Mouse (Mus musculus) common myeloid progenitor, adult 5-6 weeks (primary cell): ENCODE data around the gene Rpl9-ps1. TPM values are rescaled to one million over a fixed set of nuclear protein-coding genes. Genes with fewer than 3 reads are reported as not detected.

Experiments used
- ATAC-seq: replicated peaks from 2 replicates; pipeline ENCODE4 v1.8.0; 2016; ENCODE audit warnings: low read depth, mild to moderate bottlenecking, moderate TSS enrichment, inconsistent platforms; ENCODE audit not compliant: poor library complexity, severe bottlenecking
- total RNA-seq: library from RNA; stranded (forward); fragments of 200-1000, 187-1606 nt; gene quantifications from 2 replicates; pipeline ENCODE4 v1.2.3, GENCODE M21; 2017

Rpl9-ps1 gene
- total RNA-seq, 1 experiment from 2014 or later, result 1.2 TPM

- no peak for ATAC-seq
Measured at GRCm38 (mm10) chr11:83628808-83629207, 16.6 kb downstream of the Rpl9-ps1 start.

- no peak for ATAC-seq
Measured at GRCm38 (mm10) chr11:83623586-83623985, 21.8 kb downstream of the Rpl9-ps1 start.

- ATAC-seq, result peak; percentile 62
Measured at GRCm38 (mm10) chr11:83619037-83619436, 26.4 kb downstream of the Rpl9-ps1 start.

- peak; percentile 71 for ATAC-seq
Measured at GRCm38 (mm10) chr11:83618238-83618637, 27.2 kb downstream of the Rpl9-ps1 start.

- 0 out of 2 replicates have a peak, but pooled peaks have one; percentile 50 for ATAC-seq
Measured at GRCm38 (mm10) chr11:83616586-83616985, 28.8 kb downstream of the Rpl9-ps1 start.

GRCm38 (mm10) chr11:83610900-83611299 lies 34.5 kb downstream of the Rpl9-ps1 start:
- 0 out of 2 replicates have a peak, but pooled peaks have one; percentile 25 for ATAC-seq

- no peak for ATAC-seq
Measured at GRCm38 (mm10) chr11:83606396-83606795, 39.0 kb downstream of the Rpl9-ps1 start.

- ATAC-seq, result peak; percentile 56
Measured at GRCm38 (mm10) chr11:83605535-83605934, 39.9 kb downstream of the Rpl9-ps1 start.

GRCm38 (mm10) chr11:83604698-83605097 lies 40.7 kb downstream of the Rpl9-ps1 start:
- 0 out of 2 replicates have a peak, but pooled peaks have one; percentile 2 for ATAC-seq

GRCm38 (mm10) chr11:83603399-83603798 lies 42.0 kb downstream of the Rpl9-ps1 start:
- no peak for ATAC-seq

GRCm38 (mm10) chr11:83600576-83600975 lies 44.8 kb downstream of the Rpl9-ps1 start:
- ATAC-seq, result no peak

GRCm38 (mm10) chr11:83598991-83599390 lies 46.4 kb downstream of the Rpl9-ps1 start:
- ATAC-seq, result no peak

GRCm38 (mm10) chr11:83598207-83598837 lies 47.1 kb downstream of the Rpl9-ps1 start:
- ATAC-seq, result no peak

GRCm38 (mm10) chr11:83597796-83598195 lies 47.6 kb downstream of the Rpl9-ps1 start:
- ATAC-seq, result no peak

- ATAC-seq, result peak; percentile 80
Measured at GRCm38 (mm10) chr11:83595669-83596455, 49.6 kb downstream of the Rpl9-ps1 start.

Other genes with a start within 250 kb of the Rpl9-ps1 start
- gene Rasl10b, start 236.5 kb downstream of the Rpl9-ps1 start, total RNA-seq, result not detected in 2 replicates
- gene Gas2l2, start 216.2 kb downstream of the Rpl9-ps1 start, total RNA-seq, result not detected in 2 replicates
- 4.6 and 9.0 TPM in 2 replicates for gene 1700020L24Rik, start 207.9 kb downstream of the Rpl9-ps1 start, total RNA-seq
- 0.37 and 0.92 TPM in 2 replicates for gene Mmp28, start 182.6 kb downstream of the Rpl9-ps1 start, total RNA-seq
- gene Taf15, start 172.5 kb downstream of the Rpl9-ps1 start, total RNA-seq, result 41.6 and 73.3 TPM in 2 replicates
- not detected in 2 replicates for gene Heatr9, start 123.4 kb downstream of the Rpl9-ps1 start, total RNA-seq
- gene Ccl5, start 115.1 kb downstream of the Rpl9-ps1 start, total RNA-seq, result 2.1 and 6.3 TPM in 2 replicates
- 81.3 and 91.6 TPM in 2 replicates for gene Ccl9, start 67.0 kb downstream of the Rpl9-ps1 start, total RNA-seq
- gene Ccl6, start 52.5 kb downstream of the Rpl9-ps1 start, total RNA-seq, result 1.8 and 2.1 TPM in 2 replicates
- 183 and 212 TPM in 2 replicates for gene Ccl3, start 3.7 kb upstream of the Rpl9-ps1 start, total RNA-seq
- gene Ccl4, start 17.0 kb upstream of the Rpl9-ps1 start, total RNA-seq, result 55.0 and 99.0 TPM in 2 replicates
- gene Wfdc17, start 58.4 kb upstream of the Rpl9-ps1 start, total RNA-seq, result 12.7 and 16.2 TPM in 2 replicates
- gene Wfdc18, start 63.4 kb upstream of the Rpl9-ps1 start, total RNA-seq, result not detected in 2 replicates
- gene Wfdc21, start 101.3 kb upstream of the Rpl9-ps1 start, total RNA-seq, result 16.8 and 17.2 TPM in 2 replicates
- 14.4 and 18.1 TPM in 2 replicates for gene Heatr6, start 108.1 kb upstream of the Rpl9-ps1 start, total RNA-seq
- gene Hnf1b, start 204.4 kb upstream of the Rpl9-ps1 start, total RNA-seq, result not detected in 2 replicates